Mouse (Mus musculus): ENCODE data around the gene Dtnb.

GRCm38 (mm10) chr12:3546781-3547180 lies 25.4 kb upstream of the Dtnb start:
- TF ChIP-seq CTCF (IDR thresholded peaks at IDR 0.05; ENCODE audit: low read depth, low read length) = no peak
- no peak for TF ChIP-seq GATA1 (IDR thresholded peaks at IDR 0.05; ENCODE audit: borderline replicate concordance, low read length)
